Mouse (Mus musculus): Measurements from ENCODE around the gene Exoc3l2. TPM values are rescaled to one million over a fixed set of nuclear protein-coding genes. Genes with fewer than 3 reads are reported as not detected.

The Exoc3l2 gene
- polyA plus RNA-seq, 1 experiment, result 7.1 TPM

DNA sequence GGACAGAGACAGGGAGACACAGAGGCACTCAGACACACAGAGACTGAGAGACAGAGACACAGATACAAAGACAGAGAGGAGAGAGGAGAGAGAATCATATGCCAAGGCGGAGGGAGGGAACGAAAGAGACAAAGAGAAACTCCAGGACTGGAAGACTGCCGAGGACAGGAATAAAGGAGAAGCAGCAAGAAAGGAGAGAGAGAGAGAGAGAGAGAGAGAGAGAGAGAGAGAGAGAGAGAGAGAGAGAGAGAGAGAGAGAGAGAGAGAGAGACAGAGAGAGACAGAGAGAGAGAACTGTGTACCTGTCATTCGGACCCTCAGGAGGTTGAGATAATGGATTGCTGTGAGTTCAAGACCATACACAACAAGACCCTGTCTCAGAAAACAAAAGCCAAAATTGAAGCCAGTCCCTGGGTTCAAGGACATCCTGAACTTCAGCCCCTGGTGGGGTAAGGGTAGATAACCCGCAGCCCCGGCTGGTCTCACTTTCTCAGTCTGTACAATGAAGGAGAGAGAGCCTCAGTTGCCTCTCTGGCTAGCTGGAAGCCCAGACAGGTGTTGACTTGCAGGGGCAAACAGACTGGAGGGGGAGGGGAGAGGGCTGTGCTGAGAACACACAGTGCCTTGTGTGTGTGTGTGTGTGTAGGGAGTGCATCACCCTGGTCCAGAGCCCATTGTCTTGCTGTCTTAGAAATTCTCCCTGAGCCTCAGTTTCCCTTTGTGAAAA is 3.8 kb upstream of the Exoc3l2 start:
- no peaks in the 10 kb centered on the region for H3K36me3 ChIP-seq (ENCODE audit: control insufficient read depth, insufficient read depth, low read length)
- no peaks in the 10 kb centered on the region for H3K27me3 ChIP-seq (ENCODE audit: control insufficient read depth, insufficient read depth, low read length)
- peaks cover 7% of the 10 kb centered on the region; the same call in 1 of the 2 replicates for H3K4me1 ChIP-seq (ENCODE audit: control insufficient read depth, insufficient read depth, insufficient read length)
- DNase-seq (ENCODE audit: low read depth in 1 of 2, low spot score in 2 of 2), result no peak
- TF ChIP-seq POLR2A (IDR thresholded peaks at IDR 0.05; ENCODE audit: low read depth, low read length) (no peak), CTCF (IDR thresholded peaks at IDR 0.05; ENCODE audit: extremely low read depth, insufficient read depth, insufficient read length, insufficient replicate concordance) (no peak)
- 59% methylated on average over 6 of the region's 6 CpGs for WGBS
- H3K27ac ChIP-seq (ENCODE audit: insufficient read depth, low read length), result 0 out of 2 replicates have a peak overlapping the region, but pooled peaks have one; percentile 4
- peak overlapping the region; percentile 56 for H3K4me3 ChIP-seq (ENCODE audit: extremely low read depth, insufficient read depth, insufficient read length)

DNA sequence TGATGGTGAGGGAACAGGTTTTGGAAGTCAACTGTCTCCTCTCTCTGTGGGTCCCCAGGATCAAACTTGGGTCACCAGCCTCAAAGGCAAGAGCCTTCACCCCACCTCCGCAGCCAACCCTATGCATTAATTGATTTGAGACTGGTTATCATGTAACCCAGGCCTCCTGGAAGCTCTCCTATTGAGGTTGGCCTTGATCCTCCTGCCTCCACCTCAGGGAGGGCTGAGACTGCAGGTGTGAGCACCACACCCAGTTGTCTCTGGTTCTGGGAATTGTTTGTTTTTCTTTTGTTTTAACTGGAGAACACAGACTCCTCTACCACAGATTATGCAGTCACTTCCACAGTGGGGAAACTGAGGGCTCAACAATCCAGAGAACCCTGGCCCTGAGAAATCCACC is 2.6 kb upstream of the Exoc3l2 start:
- peaks cover 7% of the 10 kb centered on the region; the same call in 1 of the 2 replicates for H3K4me1 ChIP-seq (ENCODE audit: control insufficient read depth, insufficient read depth, insufficient read length)
- no peak for DNase-seq (ENCODE audit: low read depth in 1 of 2, low spot score in 2 of 2)
- H3K27ac ChIP-seq (ENCODE audit: insufficient read depth, low read length), result no peak overlapping the region
- no peak for TF ChIP-seq CTCF (IDR thresholded peaks at IDR 0.05; ENCODE audit: extremely low read depth, insufficient read depth, insufficient read length, insufficient replicate concordance)
- no peaks in the 10 kb centered on the region for H3K36me3 ChIP-seq (ENCODE audit: control insufficient read depth, insufficient read depth, low read length)
- 95% methylated on average over 1 of the region's 1 CpGs for WGBS
- H3K27me3 ChIP-seq (ENCODE audit: control insufficient read depth, insufficient read depth, low read length), result no peaks in the 10 kb centered on the region
- no peak overlapping the region for H3K4me3 ChIP-seq (ENCODE audit: extremely low read depth, insufficient read depth, insufficient read length)

DNA sequence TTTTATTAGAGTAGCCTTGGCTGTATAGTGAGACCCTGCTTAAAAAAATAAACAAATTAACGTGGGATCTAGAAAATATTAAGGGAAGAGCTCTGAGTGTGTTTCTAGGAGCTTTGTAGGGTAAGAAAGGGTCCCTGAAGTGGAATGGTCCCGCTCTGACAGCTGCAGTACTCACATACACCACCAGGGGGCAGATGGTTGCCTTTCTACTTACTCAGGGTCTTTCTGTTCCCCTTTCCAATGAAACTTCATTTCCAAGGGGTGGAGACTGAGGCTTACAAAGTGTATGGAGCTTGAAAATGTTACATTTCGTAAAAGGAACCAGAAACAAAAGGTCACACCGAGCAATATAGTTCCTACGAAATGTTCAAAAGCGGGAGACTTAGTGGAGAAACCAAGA is 1.6 kb upstream of the Exoc3l2 start:
- TF ChIP-seq POLR2A (IDR thresholded peaks at IDR 0.05; ENCODE audit: low read depth, low read length) (no peak), CTCF (IDR thresholded peaks at IDR 0.05; ENCODE audit: extremely low read depth, insufficient read depth, insufficient read length, insufficient replicate concordance) (peak; percentile 76; the same call in 1 of the 2 replicates)
- H3K4me1 ChIP-seq (ENCODE audit: control insufficient read depth, insufficient read depth, insufficient read length), result peaks cover 7% of the 10 kb centered on the region; the same call in 1 of the 2 replicates

DNA sequence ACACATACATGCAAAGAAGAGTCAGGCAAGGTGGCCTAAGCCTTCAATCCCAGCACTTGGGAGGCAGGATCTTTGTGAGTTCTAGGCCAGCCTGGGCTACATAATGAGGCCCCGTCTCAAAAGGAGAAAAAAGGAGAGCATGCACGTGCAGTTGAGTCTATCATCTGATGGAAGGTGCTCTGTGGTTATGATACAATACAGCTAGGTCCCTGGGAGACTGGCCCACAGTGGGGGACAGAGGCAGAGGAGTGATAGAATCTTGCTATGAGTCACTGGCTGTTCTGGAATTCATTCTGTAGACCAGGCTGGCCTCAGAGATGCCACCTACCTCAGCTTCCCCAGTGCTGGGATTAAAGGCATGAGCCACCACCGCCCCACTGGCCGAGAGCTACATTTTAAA is 688 bp upstream of the Exoc3l2 start:
- H3K4me1 ChIP-seq (ENCODE audit: control insufficient read depth, insufficient read depth, insufficient read length), result peaks cover 4% of the 10 kb centered on the region; the same call in 1 of the 2 replicates
- TF ChIP-seq POLR2A (IDR thresholded peaks at IDR 0.05; ENCODE audit: low read depth, low read length) (no peak), CTCF (IDR thresholded peaks at IDR 0.05; ENCODE audit: extremely low read depth, insufficient read depth, insufficient read length, insufficient replicate concordance) (no peak)
- 75% methylated on average over 4 of the region's 4 CpGs for WGBS

More for the DNA sequence above, 1.6 kb upstream of the Exoc3l2 start:
- no peaks in the 10 kb centered on the region for H3K27me3 ChIP-seq (ENCODE audit: control insufficient read depth, insufficient read depth, low read length)
- DNase-seq (ENCODE audit: low read depth in 1 of 2, low spot score in 2 of 2), result peak; percentile 55 to 59
- H3K36me3 ChIP-seq (ENCODE audit: control insufficient read depth, insufficient read depth, low read length), result no peaks in the 10 kb centered on the region
- no peak overlapping the region for H3K27ac ChIP-seq (ENCODE audit: insufficient read depth, low read length)
- no peak overlapping the region for H3K4me3 ChIP-seq (ENCODE audit: extremely low read depth, insufficient read depth, insufficient read length)
- 17% methylated on average over 6 of the region's 6 CpGs for WGBS

DNA sequence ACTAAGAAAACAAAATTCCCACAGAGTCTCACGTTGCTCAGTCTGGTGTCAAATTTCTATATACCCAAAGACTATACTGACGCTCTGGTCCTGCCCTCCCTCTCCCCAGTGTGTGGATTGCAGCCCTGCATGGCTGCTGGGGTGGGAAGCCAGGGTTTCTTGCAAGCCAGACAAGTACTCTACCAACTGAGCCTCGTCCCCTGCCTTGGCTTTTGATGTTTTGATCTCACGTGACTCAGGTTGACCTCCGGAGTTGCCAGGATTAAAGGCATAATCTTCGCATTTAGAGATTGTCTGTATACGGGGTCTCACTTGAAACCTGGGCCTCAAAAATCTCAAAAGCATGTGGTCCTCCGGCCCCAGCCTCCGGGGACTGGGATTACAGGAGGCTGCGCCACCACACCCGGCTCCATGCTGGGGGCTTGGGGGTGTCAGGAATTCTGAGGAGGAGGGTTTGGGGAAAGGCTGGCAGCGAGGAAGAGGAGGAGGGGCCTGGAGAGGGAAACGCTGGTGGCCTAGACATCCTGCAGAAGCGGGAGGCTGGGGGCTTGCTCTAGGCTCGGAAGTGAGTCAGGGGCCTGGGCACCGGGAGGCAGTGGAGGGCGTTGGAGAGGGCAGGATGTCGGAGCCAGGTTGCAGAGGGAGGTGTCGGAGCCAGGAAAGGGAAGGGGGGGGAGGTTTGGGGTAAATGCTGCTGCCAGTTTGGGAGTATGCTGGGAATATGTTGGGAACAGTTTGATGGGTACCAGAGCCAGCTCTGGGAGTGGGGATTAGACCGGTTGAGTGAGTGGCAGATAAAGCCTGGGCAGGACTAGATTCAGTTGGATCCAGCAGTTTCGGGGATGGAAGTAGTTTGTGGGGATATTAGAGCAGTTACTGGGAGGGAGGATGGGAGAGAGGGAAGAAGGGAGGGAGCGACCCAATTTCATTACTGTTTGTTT is 1.5 kb downstream of the Exoc3l2 start:
- no peaks in the 10 kb centered on the region for H3K4me1 ChIP-seq (ENCODE audit: control insufficient read depth, insufficient read depth, insufficient read length)
- no peaks in the 10 kb centered on the region for H3K27me3 ChIP-seq (ENCODE audit: control insufficient read depth, insufficient read depth, low read length)
- no peak overlapping the region for H3K27ac ChIP-seq (ENCODE audit: insufficient read depth, low read length)
- 84% methylated on average over 22 of the region's 22 CpGs for WGBS
- no peak overlapping the region for H3K4me3 ChIP-seq (ENCODE audit: extremely low read depth, insufficient read depth, insufficient read length)
- TF ChIP-seq CTCF (IDR thresholded peaks at IDR 0.05; ENCODE audit: extremely low read depth, insufficient read depth, insufficient read length, insufficient replicate concordance) (no peak), POLR2A (IDR thresholded peaks at IDR 0.05; ENCODE audit: low read depth, low read length) (no peak)
- no peak for DNase-seq (ENCODE audit: low read depth in 1 of 2, low spot score in 2 of 2)
- no peaks in the 10 kb centered on the region for H3K36me3 ChIP-seq (ENCODE audit: control insufficient read depth, insufficient read depth, low read length)

More for the DNA sequence above, 688 bp upstream of the Exoc3l2 start:
- Histone ChIP-seq H3K27ac (ENCODE audit: insufficient read depth, low read length) (no peak overlapping the region), H3K36me3 (ENCODE audit: control insufficient read depth, insufficient read depth, low read length) (no peaks in the 10 kb centered on the region), H3K27me3 (ENCODE audit: control insufficient read depth, insufficient read depth, low read length) (no peaks in the 10 kb centered on the region), H3K4me3 (ENCODE audit: extremely low read depth, insufficient read depth, insufficient read length) (no peak overlapping the region)
- DNase-seq (ENCODE audit: low read depth in 1 of 2, low spot score in 2 of 2), result no peak

- Histone ChIP-seq H3K36me3 (ENCODE audit: control insufficient read depth, insufficient read depth, low read length) (no peaks in the 10 kb centered on the region), H3K27ac (ENCODE audit: insufficient read depth, low read length) (no peak overlapping the region), H3K4me3 (ENCODE audit: extremely low read depth, insufficient read depth, insufficient read length) (no peak overlapping the region), H3K27me3 (ENCODE audit: control insufficient read depth, insufficient read depth, low read length) (no peaks in the 10 kb centered on the region), H3K4me1 (ENCODE audit: control insufficient read depth, insufficient read depth, insufficient read length) (peaks cover 2% of the 10 kb centered on the region; the same call in 1 of the 2 replicates)
- no peak for DNase-seq (ENCODE audit: low read depth in 1 of 2, low spot score in 2 of 2)
- 79% methylated on average over 5 of the region's 5 CpGs for WGBS
- no peak for TF ChIP-seq CTCF (IDR thresholded peaks at IDR 0.05; ENCODE audit: extremely low read depth, insufficient read depth, insufficient read length, insufficient replicate concordance)
- no peak for TF ChIP-seq POLR2A (IDR thresholded peaks at IDR 0.05; ENCODE audit: low read depth, low read length)
These were observed 3.5 kb downstream of the Exoc3l2 start for GRCm38 (mm10) chr7:19466602-19467145.
